Mouse (Mus musculus): ENCODE measurements around the gene Fscn1. TPM values are rescaled to one million over a fixed set of nuclear protein-coding genes. Genes with fewer than 3 reads are reported as not detected.

Fscn1 gene
- polyA plus RNA-seq, 1 experiment, result 139 TPM

GRCm38 (mm10) chr5:142988520-142988919 lies 28.4 kb downstream of the Fscn1 start:
- no peaks in the 10 kb centered on the region for H3K36me3 ChIP-seq (ENCODE audit: control insufficient read depth, insufficient read depth, low read length, poor library complexity, severe bottlenecking)
- H3K4me1 ChIP-seq (ENCODE audit: control insufficient read depth, insufficient read depth, low read length), result no peaks in the 10 kb centered on the region
- H3K9me3 ChIP-seq (replicated peaks; ENCODE audit: control insufficient read depth, insufficient read depth, low read length, poor library complexity, severe bottlenecking), result no peaks in the 10 kb centered on the region; the same call in 1 of the 2 replicates
- H3K27ac ChIP-seq (ENCODE audit: insufficient read depth, low read length), result no peak overlapping the region
- no peak overlapping the region for H3K9ac ChIP-seq (ENCODE audit: low read depth, poor library complexity, severe bottlenecking)
- no peak for TF ChIP-seq EP300 (IDR thresholded peaks at IDR 0.05; ENCODE audit: insufficient read depth, low read depth, low read length)
- no peaks in the 10 kb centered on the region for H3K27me3 ChIP-seq (ENCODE audit: control insufficient read depth, insufficient read depth, low read length, poor library complexity, severe bottlenecking)
- no peak overlapping the region for H3K4me3 ChIP-seq (ENCODE audit: low read depth, low read length)

- Histone ChIP-seq H3K4me3 (ENCODE audit: low read depth, low read length) (no peak overlapping the region), H3K27ac (ENCODE audit: insufficient read depth, low read length) (no peak overlapping the region), H3K9me3 (replicated peaks; ENCODE audit: control insufficient read depth, insufficient read depth, low read length, poor library complexity, severe bottlenecking) (no peaks in the 10 kb centered on the region), H3K27me3 (ENCODE audit: control insufficient read depth, insufficient read depth, low read length, poor library complexity, severe bottlenecking) (no peaks in the 10 kb centered on the region), H3K9ac (ENCODE audit: low read depth, poor library complexity, severe bottlenecking) (no peak overlapping the region), H3K36me3 (ENCODE audit: control insufficient read depth, insufficient read depth, low read length, poor library complexity, severe bottlenecking) (no peaks in the 10 kb centered on the region), H3K4me1 (ENCODE audit: control insufficient read depth, insufficient read depth, low read length) (peaks cover 2% of the 10 kb centered on the region)
- TF ChIP-seq CTCF (IDR thresholded peaks at IDR 0.05; ENCODE audit: low read depth, low read length) (no peak), EP300 (IDR thresholded peaks at IDR 0.05; ENCODE audit: insufficient read depth, low read depth, low read length) (no peak), POLR2A (IDR thresholded peaks at IDR 0.05; ENCODE audit: insufficient read depth, low read length) (no peak)
Observed at GRCm38 (mm10) chr5:142989167-142989566, 29.0 kb downstream of the Fscn1 start.

- no peak overlapping the region for H3K27ac ChIP-seq (ENCODE audit: insufficient read depth, low read length)
- H3K9ac ChIP-seq (ENCODE audit: low read depth, poor library complexity, severe bottlenecking), result no peak overlapping the region
- no peaks in the 10 kb centered on the region for H3K36me3 ChIP-seq (ENCODE audit: control insufficient read depth, insufficient read depth, low read length, poor library complexity, severe bottlenecking)
- H3K4me3 ChIP-seq (ENCODE audit: low read depth, low read length), result no peak overlapping the region
- H3K4me1 ChIP-seq (ENCODE audit: control insufficient read depth, insufficient read depth, low read length), result peaks cover 4% of the 10 kb centered on the region
- no peaks in the 10 kb centered on the region for H3K9me3 ChIP-seq (replicated peaks; ENCODE audit: control insufficient read depth, insufficient read depth, low read length, poor library complexity, severe bottlenecking)
- no peaks in the 10 kb centered on the region for H3K27me3 ChIP-seq (ENCODE audit: control insufficient read depth, insufficient read depth, low read length, poor library complexity, severe bottlenecking)
- TF ChIP-seq CTCF (IDR thresholded peaks at IDR 0.05; ENCODE audit: low read depth, low read length), result no peak
- no peak for TF ChIP-seq POLR2A (IDR thresholded peaks at IDR 0.05; ENCODE audit: insufficient read depth, low read length)
- TF ChIP-seq EP300 (IDR thresholded peaks at IDR 0.05; ENCODE audit: insufficient read depth, low read depth, low read length), result no peak
Observed at GRCm38 (mm10) chr5:142994746-142995145, 34.6 kb downstream of the Fscn1 start.

- no peaks in the 10 kb centered on the region for H3K36me3 ChIP-seq (ENCODE audit: control insufficient read depth, insufficient read depth, low read length, poor library complexity, severe bottlenecking)
Observed at GRCm38 (mm10) chr5:142997526-142997925, 37.4 kb downstream of the Fscn1 start.

GRCm38 (mm10) chr5:142998171-142998570 lies 38.0 kb downstream of the Fscn1 start:
- Histone ChIP-seq H3K9ac (ENCODE audit: low read depth, poor library complexity, severe bottlenecking) (no peak overlapping the region), H3K36me3 (ENCODE audit: control insufficient read depth, insufficient read depth, low read length, poor library complexity, severe bottlenecking) (no peaks in the 10 kb centered on the region), H3K4me3 (ENCODE audit: low read depth, low read length) (no peak overlapping the region), H3K27me3 (ENCODE audit: control insufficient read depth, insufficient read depth, low read length, poor library complexity, severe bottlenecking) (no peaks in the 10 kb centered on the region), H3K4me1 (ENCODE audit: control insufficient read depth, insufficient read depth, low read length) (peaks cover 4% of the 10 kb centered on the region), H3K9me3 (replicated peaks; ENCODE audit: control insufficient read depth, insufficient read depth, low read length, poor library complexity, severe bottlenecking) (no peaks in the 10 kb centered on the region), H3K27ac (ENCODE audit: insufficient read depth, low read length) (no peak overlapping the region)
- TF ChIP-seq POLR2A (IDR thresholded peaks at IDR 0.05; ENCODE audit: insufficient read depth, low read length) (no peak), EP300 (IDR thresholded peaks at IDR 0.05; ENCODE audit: insufficient read depth, low read depth, low read length) (no peak), CTCF (IDR thresholded peaks at IDR 0.05; ENCODE audit: low read depth, low read length) (no peak)

More at GRCm38 (mm10) chr5:142997526-142997925, 37.4 kb downstream of the Fscn1 start:
- Histone ChIP-seq H3K27ac (ENCODE audit: insufficient read depth, low read length) (no peak overlapping the region), H3K9ac (ENCODE audit: low read depth, poor library complexity, severe bottlenecking) (no peak overlapping the region), H3K9me3 (replicated peaks; ENCODE audit: control insufficient read depth, insufficient read depth, low read length, poor library complexity, severe bottlenecking) (no peaks in the 10 kb centered on the region), H3K4me1 (ENCODE audit: control insufficient read depth, insufficient read depth, low read length) (peaks cover 4% of the 10 kb centered on the region), H3K4me3 (ENCODE audit: low read depth, low read length) (no peak overlapping the region), H3K27me3 (ENCODE audit: control insufficient read depth, insufficient read depth, low read length, poor library complexity, severe bottlenecking) (no peaks in the 10 kb centered on the region)
- TF ChIP-seq EP300 (IDR thresholded peaks at IDR 0.05; ENCODE audit: insufficient read depth, low read depth, low read length), result no peak

GRCm38 (mm10) chr5:143000091-143000490 lies 39.9 kb downstream of the Fscn1 start:
- Histone ChIP-seq H3K27ac (ENCODE audit: insufficient read depth, low read length) (no peak overlapping the region), H3K4me1 (ENCODE audit: control insufficient read depth, insufficient read depth, low read length) (no peaks in the 10 kb centered on the region), H3K36me3 (ENCODE audit: control insufficient read depth, insufficient read depth, low read length, poor library complexity, severe bottlenecking) (no peaks in the 10 kb centered on the region), H3K9ac (ENCODE audit: low read depth, poor library complexity, severe bottlenecking) (no peak overlapping the region), H3K27me3 (ENCODE audit: control insufficient read depth, insufficient read depth, low read length, poor library complexity, severe bottlenecking) (no peaks in the 10 kb centered on the region), H3K9me3 (replicated peaks; ENCODE audit: control insufficient read depth, insufficient read depth, low read length, poor library complexity, severe bottlenecking) (no peaks in the 10 kb centered on the region), H3K4me3 (ENCODE audit: low read depth, low read length) (no peak overlapping the region)
- TF ChIP-seq POLR2A (IDR thresholded peaks at IDR 0.05; ENCODE audit: insufficient read depth, low read length), result no peak
- TF ChIP-seq EP300 (IDR thresholded peaks at IDR 0.05; ENCODE audit: insufficient read depth, low read depth, low read length), result no peak
- TF ChIP-seq CTCF (IDR thresholded peaks at IDR 0.05; ENCODE audit: low read depth, low read length), result no peak
